Comparison of ENCODE assay signal across 34 mouse cellular contexts in the genomic region with DNA sequence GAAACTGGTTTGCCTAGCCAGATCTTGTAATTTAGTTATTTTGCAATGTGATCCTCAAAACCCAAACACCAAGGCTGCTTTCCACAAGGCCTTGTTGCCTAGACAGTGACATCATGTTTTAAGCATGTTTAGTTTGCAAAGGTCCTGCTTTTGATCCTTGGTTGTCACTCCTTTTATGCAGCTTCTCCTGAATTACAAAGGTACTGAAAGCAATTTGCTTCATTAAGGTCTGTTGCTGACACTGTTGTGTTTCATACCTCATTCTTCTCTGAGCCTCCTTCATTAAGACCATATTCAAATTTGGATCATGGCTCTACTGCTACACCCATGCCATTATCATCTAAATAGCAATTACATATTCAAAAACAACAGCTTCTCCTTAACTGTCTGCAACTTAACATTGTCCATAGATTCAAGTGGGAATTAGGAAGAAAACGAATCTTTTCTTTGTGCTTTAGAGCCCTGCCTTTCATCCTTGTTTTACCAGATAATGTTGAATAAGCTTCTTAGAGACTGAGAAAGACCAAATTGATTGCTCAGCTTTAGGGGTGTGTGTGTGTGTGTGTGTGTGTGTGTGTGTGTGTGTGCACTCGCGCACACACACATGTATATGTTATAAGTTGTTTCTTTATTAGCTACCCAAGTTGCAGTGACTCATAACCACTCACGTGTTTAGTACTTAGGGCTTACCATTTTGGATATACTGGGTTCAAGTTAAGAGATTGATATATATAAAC. TPM values are rescaled to one million over a fixed set of nuclear protein-coding genes. Genes with fewer than 3 reads are reported as not detected.
DNase-seq lines count a peak whose midpoint lies in the region; ATAC-seq and TF ChIP-seq lines count a peak whose summit lies in the region.
"Had no signal": no experiment of that assay in that cellular context is flagged by ENCODE, and none has a peak within 500 bp of the region (broad histone marks: within the 10 kb centered on the region; RNA-seq: fewer than 3 reads in every experiment).

No protein-coding gene starts in this region.

- H3K9me3 ChIP-seq in forebrain, embryonic 15.5 days, result no peaks in the 10 kb centered on the region
- H3K9me3 ChIP-seq: embryonic facial prominence, embryonic 15.5 days; hindbrain, embryonic 13.5 days; kidney, embryonic 15.5 days; liver, embryonic 12.5 days; midbrain, embryonic 15.5 days; neural tube, embryonic 15.5 days had no signal

- in situ Hi-C loops in Patski (cut with MboI; ENCODE audit: low pct_unique_long_range_greater_than_20kb), result no loop called here

- no peaks in the 10 kb centered on the region for H3K36me3 ChIP-seq in forebrain, embryonic 15.5 days
- H3K36me3 ChIP-seq: embryonic facial prominence, embryonic 15.5 days; kidney, embryonic 15.5 days; liver, embryonic 12.5 days; midbrain, embryonic 15.5 days; neural tube, embryonic 15.5 days had no signal

- 30% methylated on average over 4 of the region's 4 CpGs for WGBS in forebrain, embryonic 15.5 days

- CTCF ChIA-PET in Patski (lab: Charles Lee), result interaction anchor here (1.0 kb wide), 2 partner anchors 11 to 15 kb away, joined by 3 to 4 read pairs; no protein-coding TSS in a partner anchor

- peak; percentile 51 for ATAC-seq in Patski
- peak; percentile 90 for ATAC-seq in forebrain, embryonic 15.5 days (replicated peaks)
- ATAC-seq: intestine, embryonic 16.5 days; liver, embryonic 12.5 days; liver, postnatal 0 days; midbrain, embryonic 15.5 days had no signal

- DNase-seq in embryo, embryonic 10 days (ENCODE audit: low spot score), result peak; percentile 9
- no peak for DNase-seq in embryo, embryonic 9.5 days (ENCODE audit: extremely low spot score)
- no peak for DNase-seq in Patski (ENCODE audit: low read depth, low spot score)
- DNase-seq in embryo, embryonic 11 days, result peak; percentile 4
- DNase-seq in spleen, postnatal 4 days (ENCODE audit: low spot score in 2 of 2), result no peak
- no peak for DNase-seq in Muller cell, postnatal 12 days (ENCODE audit: inconsistent ontology term)
- no peak for DNase-seq in spleen, postnatal 14 days (ENCODE audit: low spot score in 2 of 2)
- DNase-seq: adrenal gland, postnatal 25 days; cerebellum, adult 18-20 months; cerebellum, postnatal 10 days; gastrocnemius, postnatal 25 days; heart, adult 11 months; heart, postnatal 4 days; kidney, postnatal 36 days; left cerebral cortex, postnatal 4 days; liver, postnatal 0 days; lung, postnatal 36 days; retina, postnatal 1 day; right cerebral cortex, postnatal 14 days; thymus, adult 2 months; thymus, postnatal 36 days had no signal

- no peak overlapping the region for H3K4me3 ChIP-seq in forebrain, embryonic 15.5 days
- H3K4me3 ChIP-seq: embryonic facial prominence, embryonic 15.5 days; hindbrain, embryonic 13.5 days; kidney, embryonic 15.5 days; layer of hippocampus, adult 2 months; liver, embryonic 12.5 days; midbrain, embryonic 15.5 days; neural tube, embryonic 15.5 days had no signal

- H3K27me3 ChIP-seq in Patski, result no peaks in the 10 kb centered on the region
- no peaks in the 10 kb centered on the region for H3K27me3 ChIP-seq in forebrain, embryonic 15.5 days
- H3K27me3 ChIP-seq: CH12.LX; embryonic facial prominence, embryonic 15.5 days; hindbrain, embryonic 13.5 days; kidney, embryonic 15.5 days; liver, embryonic 12.5 days; midbrain, embryonic 15.5 days; neural tube, embryonic 15.5 days had no signal

- POLR2A ChIA-PET in Patski (lab: Charles Lee), result interaction anchor here (0.6 kb wide), 1 partner anchor 293 kb away, joined by 3 read pairs; no protein-coding TSS in a partner anchor

- peaks cover 10% of the 10 kb centered on the region for H3K4me1 ChIP-seq in forebrain, embryonic 15.5 days
- H3K4me1 ChIP-seq: embryonic facial prominence, embryonic 15.5 days; kidney, embryonic 15.5 days; liver, embryonic 12.5 days; midbrain, embryonic 15.5 days; neural tube, embryonic 15.5 days had no signal

- TF ChIP-seq CTCF in Patski (IDR thresholded peaks at IDR 0.05), result no peak

- H3K27ac ChIP-seq in forebrain, embryonic 15.5 days (replicated peaks), result peak overlapping the region; percentile 2
- H3K27ac ChIP-seq: embryonic facial prominence, embryonic 15.5 days; hindbrain, embryonic 13.5 days; kidney, embryonic 15.5 days; layer of hippocampus, adult 2 months; liver, embryonic 12.5 days; midbrain, embryonic 15.5 days; neural tube, embryonic 15.5 days; stomach, postnatal 0 days had no signal

- no peak overlapping the region for H3K4me2 ChIP-seq in forebrain, embryonic 15.5 days (replicated peaks)
- H3K4me2 ChIP-seq: embryonic facial prominence, embryonic 15.5 days; heart, embryonic 11.5 days; hindbrain, embryonic 13.5 days; kidney, embryonic 15.5 days; liver, embryonic 12.5 days; midbrain, embryonic 15.5 days; neural tube, embryonic 15.5 days had no signal

- H3K9ac ChIP-seq in forebrain, embryonic 15.5 days (replicated peaks), result no peak overlapping the region
- H3K9ac ChIP-seq: embryonic facial prominence, embryonic 15.5 days; hindbrain, embryonic 13.5 days; kidney, embryonic 15.5 days; liver, embryonic 12.5 days; liver, postnatal 0 days; midbrain, embryonic 15.5 days; neural tube, embryonic 15.5 days had no signal

RNA-seq across cellular contexts. Expression of a gene that starts 35.0 kb away (rescaled TPM):
- polyA plus RNA-seq in Patski (2021), result 3.9 TPM
- 21.2 and 21.8 TPM in 2 replicates for polyA plus RNA-seq in forebrain, embryonic 15.5 days (2015; fragmentation: Nextera tagmentation; extraction: Ambion mirVana)
- polyA plus RNA-seq: small intestine, adult 2 months had no signal

RNA-seq across cellular contexts. Expression of a gene that starts 35.1 kb away (rescaled TPM):
- 8.9 TPM for polyA plus RNA-seq in Patski (2021)
- polyA plus RNA-seq in forebrain, embryonic 15.5 days (2015; fragmentation: Nextera tagmentation; extraction: Ambion mirVana), result 40.1 and 42.7 TPM in 2 replicates

RNA-seq across cellular contexts. Expression of a gene that starts 35.2 kb away (rescaled TPM):
- polyA plus RNA-seq in Patski (2021), result 52.2 TPM
- 102 and 115 TPM in 2 replicates for polyA plus RNA-seq in forebrain, embryonic 15.5 days (2015; fragmentation: Nextera tagmentation; extraction: Ambion mirVana)

Comparison
In these comparisons a context has a peak if more than half of its experiments do, and no peak if none do; other contexts are left out.
1. DNase-seq: peak in embryo, embryonic 10 days (single experiment) and embryo, embryonic 11 days (single experiment); none in embryo, embryonic 9.5 days (single experiment), Patski (single experiment), spleen, postnatal 4 days (0 of 2), Muller cell, postnatal 12 days (single experiment) and spleen, postnatal 14 days (0 of 2).